Mouse (Mus musculus) heart, adult 2 months (tissue): ENCODE data around the gene Hmga2.
A peak's percentile ranks its signal among the peaks of the same experiment; 100 is the strongest.

Source experiments
- CTCF ChIP-seq: fragments of 200-600 bp; IDR thresholded peaks from 2 replicates; pipeline ENCODE4 v1.8.1; 2022; ENCODE audit warnings: antibody characterized with exemption, mild to moderate bottlenecking, moderate library complexity
- EP300 ChIP-seq: fragments of 200-500 bp; IDR thresholded peaks from 2 replicates; pipeline ENCODE4 v1.6.1; 2011; ENCODE audit warnings: low read depth, low read length, control low read depth; ENCODE audit not compliant: insufficient read depth
- POLR2A ChIP-seq: fragments of 200-500 bp; IDR thresholded peaks from 2 replicates; pipeline ENCODE4 v1.6.1; 2011; ENCODE audit warnings: mild to moderate bottlenecking, low read depth, low read length, control low read depth; ENCODE audit not compliant: insufficient read depth

GRCm38 (mm10) chr10:120319614-120320013 is 156.7 kb downstream of the Hmga2 start:
- 0 out of 2 replicates have a peak, but pooled peaks have one; percentile 11 for TF ChIP-seq CTCF
- no peak for TF ChIP-seq POLR2A
- no peak for TF ChIP-seq EP300
